Mouse (Mus musculus): Measurements from ENCODE around the gene Macrod1. TPM values are rescaled to one million over a fixed set of nuclear protein-coding genes. Genes with fewer than 3 reads are reported as not detected.

Macrod1 gene
- polyA plus RNA-seq, 1 experiment: 33.8 TPM

- 83% methylated on average over 9 of the region's 9 CpGs for WGBS
- TF ChIP-seq POLR2A (IDR thresholded peaks at IDR 0.05; ENCODE audit: borderline replicate concordance, insufficient read depth, low read length) (no peak), CTCF (IDR thresholded peaks at IDR 0.05; ENCODE audit: borderline replicate concordance, insufficient read depth, low read depth, low read length) (no peak)
- Histone ChIP-seq H3K27me3 (ENCODE audit: control insufficient read depth, insufficient read depth, low read length) (no peaks in the 10 kb centered on the region), H3K4me1 (ENCODE audit: control insufficient read depth, insufficient read depth, low read length) (peaks cover 5% of the 10 kb centered on the region; the same call in 1 of the 2 replicates), H3K4me3 (replicated peaks; ENCODE audit: insufficient read depth, low read depth, low read length) (no peak overlapping the region), H3K27ac (ENCODE audit: insufficient read depth, low read length) (no peak overlapping the region)
- no peak for DNase-seq
Measured at GRCm38 (mm10) chr19:7235461-7235860, 178.9 kb downstream of the Macrod1 start.

GRCm38 (mm10) chr19:7236011-7236410 lies 179.4 kb downstream of the Macrod1 start:
- WGBS: 87% methylated on average over 2 of the region's 2 CpGs
- DNase-seq: no peak
- TF ChIP-seq POLR2A (IDR thresholded peaks at IDR 0.05; ENCODE audit: borderline replicate concordance, insufficient read depth, low read length) (no peak), CTCF (IDR thresholded peaks at IDR 0.05; ENCODE audit: borderline replicate concordance, insufficient read depth, low read depth, low read length) (no peak)
- Histone ChIP-seq H3K4me1 (ENCODE audit: control insufficient read depth, insufficient read depth, low read length) (peaks cover 5% of the 10 kb centered on the region; the same call in 1 of the 2 replicates), H3K27ac (ENCODE audit: insufficient read depth, low read length) (no peak overlapping the region), H3K4me3 (replicated peaks; ENCODE audit: insufficient read depth, low read depth, low read length) (no peak overlapping the region), H3K27me3 (ENCODE audit: control insufficient read depth, insufficient read depth, low read length) (no peaks in the 10 kb centered on the region)

GRCm38 (mm10) chr19:7236742-7237141 lies 180.1 kb downstream of the Macrod1 start:
- Histone ChIP-seq H3K27ac (ENCODE audit: insufficient read depth, low read length) (no peak overlapping the region), H3K27me3 (ENCODE audit: control insufficient read depth, insufficient read depth, low read length) (no peaks in the 10 kb centered on the region), H3K4me1 (ENCODE audit: control insufficient read depth, insufficient read depth, low read length) (peaks cover 5% of the 10 kb centered on the region; the same call in 1 of the 2 replicates), H3K4me3 (replicated peaks; ENCODE audit: insufficient read depth, low read depth, low read length) (no peak overlapping the region)
- TF ChIP-seq POLR2A (IDR thresholded peaks at IDR 0.05; ENCODE audit: borderline replicate concordance, insufficient read depth, low read length): no peak
- no peak for TF ChIP-seq CTCF (IDR thresholded peaks at IDR 0.05; ENCODE audit: borderline replicate concordance, insufficient read depth, low read depth, low read length)
- WGBS: 67% methylated on average over 4 of the region's 4 CpGs
- DNase-seq: no peak

- H3K4me1 ChIP-seq (ENCODE audit: control insufficient read depth, insufficient read depth, low read length): peaks cover 5% of the 10 kb centered on the region; the same call in 1 of the 2 replicates
- H3K27ac ChIP-seq (ENCODE audit: insufficient read depth, low read length): no peak overlapping the region
- 67% methylated on average over 3 of the region's 3 CpGs for WGBS
- H3K4me3 ChIP-seq (replicated peaks; ENCODE audit: insufficient read depth, low read depth, low read length): peak overlapping the region; percentile 97
- no peaks in the 10 kb centered on the region for H3K27me3 ChIP-seq (ENCODE audit: control insufficient read depth, insufficient read depth, low read length)
- no peak for DNase-seq
- no peak for TF ChIP-seq CTCF (IDR thresholded peaks at IDR 0.05; ENCODE audit: borderline replicate concordance, insufficient read depth, low read depth, low read length)
- TF ChIP-seq POLR2A (IDR thresholded peaks at IDR 0.05; ENCODE audit: borderline replicate concordance, insufficient read depth, low read length): no peak
Measured at GRCm38 (mm10) chr19:7239574-7239973, 183.0 kb downstream of the Macrod1 start.

GRCm38 (mm10) chr19:7240291-7240690 lies 183.7 kb downstream of the Macrod1 start:
- DNase-seq: peak; percentile 41 to 50
- H3K4me1 ChIP-seq (ENCODE audit: control insufficient read depth, insufficient read depth, low read length): peaks cover 5% of the 10 kb centered on the region; the same call in 1 of the 2 replicates
- H3K27ac ChIP-seq (ENCODE audit: insufficient read depth, low read length): no peak overlapping the region
- under 1% methylated on average over 13 of the region's 13 CpGs for WGBS
- H3K4me3 ChIP-seq (replicated peaks; ENCODE audit: insufficient read depth, low read depth, low read length): peak overlapping the region; percentile 97
- H3K27me3 ChIP-seq (ENCODE audit: control insufficient read depth, insufficient read depth, low read length): no peaks in the 10 kb centered on the region
- TF ChIP-seq POLR2A (IDR thresholded peaks at IDR 0.05; ENCODE audit: borderline replicate concordance, insufficient read depth, low read length) (no peak), CTCF (IDR thresholded peaks at IDR 0.05; ENCODE audit: borderline replicate concordance, insufficient read depth, low read depth, low read length) (no peak)

- TF ChIP-seq POLR2A (IDR thresholded peaks at IDR 0.05; ENCODE audit: borderline replicate concordance, insufficient read depth, low read length) (peak; percentile 84), CTCF (IDR thresholded peaks at IDR 0.05; ENCODE audit: borderline replicate concordance, insufficient read depth, low read depth, low read length) (no peak)
- H3K27me3 ChIP-seq (ENCODE audit: control insufficient read depth, insufficient read depth, low read length): no peaks in the 10 kb centered on the region
- H3K4me1 ChIP-seq (ENCODE audit: control insufficient read depth, insufficient read depth, low read length): peaks cover 5% of the 10 kb centered on the region; the same call in 1 of the 2 replicates
- peak within 1 kb of the TSS; percentile 97 for H3K4me3 ChIP-seq (replicated peaks; ENCODE audit: insufficient read depth, low read depth, low read length)
- peak; percentile 93 to 96 for DNase-seq
- WGBS: under 1% methylated on average over 80 of the region's 80 CpGs
- peak within 1 kb of the TSS; percentile 86; the same call in 1 of the 2 replicates for H3K27ac ChIP-seq (ENCODE audit: insufficient read depth, low read length)
Measured at GRCm38 (mm10) chr19:7240782-7241690, 184.4 kb downstream of the Macrod1 start, which contains the start of gene Naa40. TSS of gene Naa40 (minus strand) at chr19:7241183.

- TF ChIP-seq CTCF (IDR thresholded peaks at IDR 0.05; ENCODE audit: borderline replicate concordance, insufficient read depth, low read depth, low read length) (no peak), POLR2A (IDR thresholded peaks at IDR 0.05; ENCODE audit: borderline replicate concordance, insufficient read depth, low read length) (no peak)
- H3K27ac ChIP-seq (ENCODE audit: insufficient read depth, low read length): no peak overlapping the region
- WGBS: 86% methylated on average over 3 of the region's 3 CpGs
Measured at GRCm38 (mm10) chr19:7246021-7246420, 189.4 kb downstream of the Macrod1 start.

More at GRCm38 (mm10) chr19:7246021-7246420, 189.4 kb downstream of the Macrod1 start:
- no peak for DNase-seq
- Histone ChIP-seq H3K27me3 (ENCODE audit: control insufficient read depth, insufficient read depth, low read length) (no peaks in the 10 kb centered on the region), H3K4me3 (replicated peaks; ENCODE audit: insufficient read depth, low read depth, low read length) (no peak overlapping the region), H3K4me1 (ENCODE audit: control insufficient read depth, insufficient read depth, low read length) (no peaks in the 10 kb centered on the region)

Other genes starting within 250 kb of the Macrod1 start
- 26.3 and 28.7 TPM in 2 replicates for gene Rps6ka4, start 216.2 kb upstream of the Macrod1 start, polyA plus RNA-seq (2012; rRNA removed)
- 1.7 and 2.1 TPM in 2 replicates for gene Ccdc88b, start 198.6 kb upstream of the Macrod1 start, polyA plus RNA-seq (2012; rRNA removed)
- 122 and 124 TPM in 2 replicates for gene Trmt112, start 147.1 kb upstream of the Macrod1 start, polyA plus RNA-seq (2012; rRNA removed)
- 500 and 537 TPM in 2 replicates for gene Prdx5, start 146.7 kb upstream of the Macrod1 start, polyA plus RNA-seq (2012; rRNA removed)
- 95.3 and 103 TPM in 2 replicates for gene Esrra, start 135.0 kb upstream of the Macrod1 start, polyA plus RNA-seq (2012; rRNA removed)
- 2.8 and 3.2 TPM in 2 replicates for gene Catsperz, start 131.4 kb upstream of the Macrod1 start, polyA plus RNA-seq (2012; rRNA removed)
- gene Kcnk4, start 122.3 kb upstream of the Macrod1 start, polyA plus RNA-seq (2012; rRNA removed): 5.8 and 5.9 TPM in 2 replicates
- 71.6 and 73.8 TPM in 2 replicates for gene Bad, start 114.9 kb upstream of the Macrod1 start, polyA plus RNA-seq (2012; rRNA removed)
- gene Gpr137, start 114.3 kb upstream of the Macrod1 start, polyA plus RNA-seq (2012; rRNA removed): 125 and 127 TPM in 2 replicates
- 50.1 and 51.7 TPM in 2 replicates for gene Ppp1r14b, start 81.8 kb upstream of the Macrod1 start, polyA plus RNA-seq (2012; rRNA removed)
- 53.2 and 57.6 TPM in 2 replicates for gene Plcb3, start 80.3 kb upstream of the Macrod1 start, polyA plus RNA-seq (2012; rRNA removed)
- 214 and 257 TPM in 2 replicates for gene Fkbp2, start 76.3 kb upstream of the Macrod1 start, polyA plus RNA-seq (2012; rRNA removed)
- 90.4 and 100.0 TPM in 2 replicates for gene Vegfb, start 69.2 kb upstream of the Macrod1 start, polyA plus RNA-seq (2012; rRNA removed)
- 63.6 and 66.4 TPM in 2 replicates for gene Dnajc4, start 64.2 kb upstream of the Macrod1 start, polyA plus RNA-seq (2012; rRNA removed)
- 40.4 and 43.5 TPM in 2 replicates for gene Nudt22, start 60.7 kb upstream of the Macrod1 start, polyA plus RNA-seq (2012; rRNA removed)
- gene Trpt1, start 60.7 kb upstream of the Macrod1 start, polyA plus RNA-seq (2012; rRNA removed): 29.6 and 31.3 TPM in 2 replicates
- gene Fermt3, start 37.3 kb upstream of the Macrod1 start, polyA plus RNA-seq (2012; rRNA removed): 2.2 and 2.3 TPM in 2 replicates
- 215 and 217 TPM in 2 replicates for gene Stip1, start 16.8 kb upstream of the Macrod1 start, polyA plus RNA-seq (2012; rRNA removed)
- 5.4 and 6.2 TPM in 2 replicates for gene Flrt1, start 48.9 kb downstream of the Macrod1 start, polyA plus RNA-seq (2012; rRNA removed)
- gene Otub1, start 149.5 kb downstream of the Macrod1 start, polyA plus RNA-seq (2012; rRNA removed): 234 and 248 TPM in 2 replicates
- 1,171 and 1,228 TPM in 2 replicates for gene Cox8a, start 160.8 kb downstream of the Macrod1 start, polyA plus RNA-seq (2012; rRNA removed)
- 44.8 and 46.2 TPM in 2 replicates for gene Naa40, start 184.4 kb downstream of the Macrod1 start, polyA plus RNA-seq (2012; rRNA removed)
- gene Rcor2, start 210.5 kb downstream of the Macrod1 start, polyA plus RNA-seq (2012; rRNA removed): 8.7 and 9.2 TPM in 2 replicates